Mouse (Mus musculus) lung, postnatal 0 days (tissue): ENCODE data around the gene Plet1. TPM values are rescaled to one million over a fixed set of nuclear protein-coding genes. Genes with fewer than 3 reads are reported as not detected.
A peak's percentile ranks its signal among the peaks of the same experiment; 100 is the strongest.

ENCODE experiments used
- ATAC-seq: fragments of 200-750 bp; cut with Nextera tagmentation; 2 replicates; pipeline ENCODE4 v1.8.0; 2017; ENCODE audit warnings: moderate library complexity
- DNase-seq: peaks from one replicate; pipeline ENCODE4 v3.0.0-alpha.2; 2016; ENCODE audit warnings: low spot score
- H3K27ac ChIP-seq: fragments of 300-500 bp; sonication (generic); 2 replicates; pipeline ENCODE4 v1.5.1; 2014; ENCODE audit warnings: antibody characterized with exemption, mild to moderate bottlenecking, low read length, mixed read lengths
- H3K27me3 ChIP-seq: fragments of 300-500 bp; sonication (generic); replicated peaks from 2 replicates; pipeline ENCODE4 v1.6.1; 2014; ENCODE audit warnings: low read length, mixed read lengths; ENCODE audit not compliant: insufficient read depth
- H3K36me3 ChIP-seq: fragments of 300-500 bp; sonication (generic); 2 replicates; pipeline ENCODE4 v1.6.1; 2014; ENCODE audit warnings: low read length, mixed read lengths; ENCODE audit not compliant: insufficient read depth
- H3K4me1 ChIP-seq: fragments of 300-500 bp; sonication (generic); 2 replicates; pipeline ENCODE4 v1.6.1; 2014; ENCODE audit warnings: antibody characterized with exemption, low read depth, low read length, mixed read lengths; ENCODE audit not compliant: insufficient read depth
- H3K4me2 ChIP-seq: fragments of 300-500 bp; sonication (generic); replicated peaks from 2 replicates; pipeline ENCODE4 v1.6.1; 2014; ENCODE audit warnings: low read depth, mild to moderate bottlenecking, low read length, moderate library complexity, mixed read lengths
- H3K4me3 ChIP-seq: fragments of 300-500 bp; sonication (generic); 2 replicates; pipeline ENCODE4 v1.5.1; 2014; ENCODE audit warnings: low read depth, low read length
- H3K9ac ChIP-seq: fragments of 300-500 bp; sonication (generic); replicated peaks from 2 replicates; pipeline ENCODE4 v1.6.1; 2014; ENCODE audit warnings: low read depth, mild to moderate bottlenecking
- H3K9me3 ChIP-seq: fragments of 300-500 bp; sonication (generic); 2 replicates; pipeline ENCODE4 v1.6.1; 2016; ENCODE audit warnings: low read length, mixed read lengths
- CTCF ChIP-seq: IDR thresholded peaks from 2 replicates; pipeline ENCODE4 v1.5.1; 2016; ENCODE audit warnings: antibody characterized with exemption, mild to moderate bottlenecking
- EP300 ChIP-seq: IDR thresholded peaks from 2 replicates; pipeline ENCODE4 v1.6.1; 2016; ENCODE audit warnings: antibody characterized with exemption, mild to moderate bottlenecking, control low read depth
- WGBS: fragments of 180-500 bp; shearing (Covaris S2); extraction: QIAGEN DNeasy Blood & Tissue Kit; methylation state at CpG from one replicate; pipeline ENCODE4 v1.1.7; 2014; 5-methylcytosine and 5-hydroxymethylcytosine counted together
- polyA plus RNA-seq: library from polyadenylated mRNA; unstranded; fragments of >200 nt; fragmentation: Nextera tagmentation; extraction: Ambion mirVana; gene quantifications from 2 replicates; pipeline ENCODE4 v1.2.1, GENCODE M21; 2015

Gene Plet1
- polyA plus RNA-seq, 1 experiment from 2014 or later: 53.8 TPM

- no peaks in the 10 kb centered on the region for H3K4me1 ChIP-seq
- H3K4me3 ChIP-seq: no peak overlapping the region
- ATAC-seq: no peak
- no peaks in the 10 kb centered on the region for H3K9me3 ChIP-seq
- no peak overlapping the region for H3K9ac ChIP-seq
- no peak overlapping the region for H3K27ac ChIP-seq
- no peak for TF ChIP-seq EP300
- no peak for TF ChIP-seq CTCF
- no peak for DNase-seq
- H3K4me2 ChIP-seq: no peak overlapping the region
- no peaks in the 10 kb centered on the region for H3K27me3 ChIP-seq
- no peaks in the 10 kb centered on the region for H3K36me3 ChIP-seq
- WGBS: 24% methylated on average over 7 of the region's 7 CpGs
These were observed 13.2 kb downstream of the Plet1 start for GRCm38 (mm10) chr9:50507570-50507969.

- TF ChIP-seq CTCF (no peak), EP300 (no peak)
These were observed 21.1 kb downstream of the Plet1 start for GRCm38 (mm10) chr9:50515462-50515861.

DNA sequence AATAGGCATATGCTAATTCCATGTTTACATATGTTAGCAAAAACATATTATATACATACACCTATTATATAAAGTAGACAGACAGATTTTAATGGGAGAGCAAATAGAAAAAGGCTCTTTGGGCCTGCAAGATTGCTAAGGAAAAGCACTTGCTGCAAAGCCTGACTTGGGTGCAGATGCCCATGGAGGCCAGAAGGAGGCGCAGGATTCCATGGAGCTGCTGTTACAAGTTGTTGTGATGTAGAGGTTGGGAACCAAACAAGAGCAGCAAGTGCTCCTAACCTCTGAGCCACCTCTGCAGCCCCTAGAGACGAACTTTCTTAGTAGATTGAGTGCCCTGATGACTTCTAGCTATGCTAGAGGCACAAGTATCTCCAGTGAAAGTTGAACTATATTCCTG is 24.5 kb downstream of the Plet1 start:
- TF ChIP-seq EP300: no peak
- TF ChIP-seq CTCF: peak; percentile 76
- DNase-seq (peak; percentile 56), ATAC-seq (no peak)
- Histone ChIP-seq H3K9ac (no peak overlapping the region), H3K27ac (no peak overlapping the region), H3K4me2 (no peak overlapping the region), H3K27me3 (no peaks in the 10 kb centered on the region), H3K9me3 (no peaks in the 10 kb centered on the region), H3K4me3 (no peak overlapping the region), H3K36me3 (no peaks in the 10 kb centered on the region), H3K4me1 (no peaks in the 10 kb centered on the region)
- WGBS: 19% methylated on average over 2 of the region's 2 CpGs

More at GRCm38 (mm10) chr9:50515462-50515861, 21.1 kb downstream of the Plet1 start:
- WGBS: 72% methylated on average over 5 of the region's 5 CpGs
- no peaks in the 10 kb centered on the region for H3K4me1 ChIP-seq
- no peaks in the 10 kb centered on the region for H3K36me3 ChIP-seq
- ATAC-seq: no peak
- no peak overlapping the region for H3K27ac ChIP-seq
- DNase-seq: no peak
- H3K9me3 ChIP-seq: no peaks in the 10 kb centered on the region
- H3K4me3 ChIP-seq: no peak overlapping the region
- no peak overlapping the region for H3K4me2 ChIP-seq
- no peak overlapping the region for H3K9ac ChIP-seq
- no peaks in the 10 kb centered on the region for H3K27me3 ChIP-seq

DNA sequence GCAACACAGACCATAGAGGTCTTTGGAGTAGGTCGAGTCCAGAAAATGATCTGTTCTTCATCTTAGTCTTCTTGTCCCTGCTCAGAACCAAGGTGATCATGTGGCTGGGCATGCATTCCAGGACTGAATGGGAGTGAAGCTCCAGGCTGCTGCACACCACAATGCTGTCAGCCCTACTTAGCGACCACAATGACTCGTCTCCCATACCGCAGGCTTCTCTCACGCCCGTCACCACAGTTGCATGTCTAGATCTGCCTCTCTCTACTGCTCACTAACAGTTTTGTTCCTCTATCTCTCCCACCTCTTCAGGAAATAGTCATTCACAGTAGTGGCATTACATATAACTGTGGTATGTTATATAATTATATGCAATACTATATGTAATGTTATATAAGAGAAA is 26.4 kb downstream of the Plet1 start:
- Histone ChIP-seq H3K4me2 (no peak overlapping the region), H3K27ac (no peak overlapping the region), H3K9me3 (no peaks in the 10 kb centered on the region), H3K36me3 (no peaks in the 10 kb centered on the region), H3K4me1 (no peaks in the 10 kb centered on the region), H3K27me3 (no peaks in the 10 kb centered on the region), H3K4me3 (no peak overlapping the region), H3K9ac (no peak overlapping the region)
- TF ChIP-seq CTCF (no peak), EP300 (no peak)
- peak; percentile 27 for DNase-seq
- ATAC-seq: no peak
- 88% methylated on average over 6 of the region's 6 CpGs for WGBS

- no peaks in the 10 kb centered on the region for H3K4me1 ChIP-seq
- DNase-seq (no peak), ATAC-seq (no peak)
- no peaks in the 10 kb centered on the region for H3K27me3 ChIP-seq
- no peaks in the 10 kb centered on the region for H3K9me3 ChIP-seq
- H3K36me3 ChIP-seq: no peaks in the 10 kb centered on the region
- H3K9ac ChIP-seq: no peak overlapping the region
- H3K27ac ChIP-seq: no peak overlapping the region
- no peak overlapping the region for H3K4me3 ChIP-seq
- WGBS: 40% methylated on average over 2 of the region's 2 CpGs
- no peak overlapping the region for H3K4me2 ChIP-seq
- TF ChIP-seq EP300 (no peak), CTCF (0 out of 2 replicates have a peak, but pooled peaks have one; percentile 14)
These were observed 27.2 kb downstream of the Plet1 start for GRCm38 (mm10) chr9:50521562-50521961.

DNA sequence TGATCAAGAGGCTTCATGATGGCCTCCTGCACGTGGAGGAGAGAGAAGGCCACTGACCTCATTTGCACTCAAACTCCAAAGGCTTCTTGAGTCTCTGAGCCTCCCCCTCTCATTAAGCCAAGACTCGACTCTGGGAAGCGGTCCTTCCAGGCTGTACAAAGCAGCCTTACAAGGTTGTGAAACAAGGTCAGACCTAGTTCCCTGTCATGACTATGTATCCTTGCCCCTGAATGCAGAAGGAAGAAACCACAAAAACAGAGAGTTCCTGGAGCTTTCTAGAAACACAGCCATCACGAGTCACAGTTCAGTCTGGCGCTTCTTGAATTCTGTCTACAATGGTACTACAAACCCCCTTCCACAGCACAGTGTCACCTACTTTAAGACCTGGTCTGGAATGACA is 28.2 kb downstream of the Plet1 start:
- ATAC-seq (no peak), DNase-seq (peak; percentile 39)
- H3K4me1 ChIP-seq: peaks cover under 1% of the 10 kb centered on the region; the same call in 1 of the 2 replicates
- no peak for TF ChIP-seq EP300
- TF ChIP-seq CTCF: no peak
- H3K4me3 ChIP-seq: no peak overlapping the region
- no peaks in the 10 kb centered on the region for H3K9me3 ChIP-seq
- H3K4me2 ChIP-seq: no peak overlapping the region
- 67% methylated on average over 5 of the region's 5 CpGs for WGBS
- no peaks in the 10 kb centered on the region for H3K36me3 ChIP-seq
- H3K9ac ChIP-seq: no peak overlapping the region
- H3K27me3 ChIP-seq: no peaks in the 10 kb centered on the region
- no peak overlapping the region for H3K27ac ChIP-seq

- no peak overlapping the region for H3K27ac ChIP-seq
These were observed 30.6 kb downstream of the Plet1 start for GRCm38 (mm10) chr9:50524936-50525335.

More at GRCm38 (mm10) chr9:50524936-50525335, 30.6 kb downstream of the Plet1 start:
- H3K36me3 ChIP-seq: no peaks in the 10 kb centered on the region
- H3K4me1 ChIP-seq: peaks cover 6% of the 10 kb centered on the region; the same call in 1 of the 2 replicates
- no peak overlapping the region for H3K4me2 ChIP-seq
- ATAC-seq (no peak), DNase-seq (no peak)
- no peak overlapping the region for H3K9ac ChIP-seq
- TF ChIP-seq EP300 (no peak), CTCF (no peak)
- H3K27me3 ChIP-seq: no peaks in the 10 kb centered on the region
- H3K4me3 ChIP-seq: no peak overlapping the region
- WGBS: 83% methylated on average over 5 of the region's 5 CpGs
- no peaks in the 10 kb centered on the region for H3K9me3 ChIP-seq
